Mouse (Mus musculus) fat pad, adult 2 months (tissue): ENCODE measurements around the gene Tectb.
"Not testable (repeated sequence)": the region's sequence is repeated elsewhere in the genome, so short reads cannot be mapped to it uniquely, and the experiment has no call there.

Experiments
- DNase-seq: peaks from one replicate; pipeline ENCODE4 v3.0.0-alpha.2; 2011; ENCODE audit warnings: low read depth, low spot score; ENCODE audit errors: extremely low read depth

Gene Tectb

DNA sequence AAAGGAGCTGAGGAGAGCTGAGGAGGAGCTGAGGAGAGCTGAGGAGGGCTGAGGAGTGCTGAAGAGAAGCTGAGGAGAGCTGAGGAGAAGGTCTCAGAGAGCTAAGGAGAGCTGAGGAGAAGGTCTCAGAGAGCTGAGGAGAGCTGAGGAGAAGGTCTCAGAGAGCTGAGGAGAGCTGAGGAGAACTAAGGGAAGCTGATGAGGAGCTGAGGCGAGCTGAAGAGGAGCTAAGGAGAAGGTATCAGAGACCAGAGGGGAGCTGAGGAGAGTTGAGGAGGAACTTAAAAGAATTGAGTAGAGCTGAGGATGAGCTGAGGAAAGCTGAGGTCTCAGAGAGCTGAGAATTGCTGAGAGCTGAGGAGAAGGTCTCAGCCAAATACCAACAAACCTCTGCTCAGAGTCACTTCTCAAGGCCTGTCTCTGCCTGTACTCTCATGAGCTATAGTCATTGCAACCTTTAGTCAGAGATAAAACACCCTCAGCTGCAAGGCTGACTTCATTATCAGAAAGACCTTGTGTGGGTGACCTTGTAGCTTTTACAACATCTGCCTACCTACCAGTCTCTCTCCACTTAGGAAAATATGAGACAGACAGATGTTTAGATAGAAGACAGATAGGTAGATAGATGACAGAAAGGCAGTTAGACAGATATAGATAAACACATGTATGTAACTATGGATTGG lies 15.2 kb upstream of the Tectb start:
- no peak for DNase-seq

DNA sequence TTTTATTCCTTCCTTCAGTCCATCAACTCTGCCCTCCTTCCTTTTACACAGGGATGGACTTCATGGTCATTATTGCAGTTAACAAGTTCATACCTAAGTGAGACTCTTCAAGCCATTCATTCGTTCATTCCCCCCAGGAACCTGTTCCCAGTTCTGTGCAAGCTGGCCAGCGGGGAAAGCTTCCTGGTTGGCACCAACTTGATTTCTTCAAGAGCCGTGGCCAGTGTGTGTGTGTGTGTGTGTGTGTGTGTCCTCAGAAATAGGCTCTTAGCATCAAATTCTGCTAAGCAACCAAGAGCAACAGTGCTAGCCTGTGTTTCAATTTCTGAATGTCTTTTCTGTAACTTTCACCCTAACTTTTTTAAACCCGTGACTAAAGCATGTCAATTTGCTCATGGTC lies 14.6 kb upstream of the Tectb start:
- no peak for DNase-seq

- no peak for DNase-seq
Observed at GRCm38 (mm10) chr19:55166741-55167140, 13.8 kb upstream of the Tectb start.

DNA sequence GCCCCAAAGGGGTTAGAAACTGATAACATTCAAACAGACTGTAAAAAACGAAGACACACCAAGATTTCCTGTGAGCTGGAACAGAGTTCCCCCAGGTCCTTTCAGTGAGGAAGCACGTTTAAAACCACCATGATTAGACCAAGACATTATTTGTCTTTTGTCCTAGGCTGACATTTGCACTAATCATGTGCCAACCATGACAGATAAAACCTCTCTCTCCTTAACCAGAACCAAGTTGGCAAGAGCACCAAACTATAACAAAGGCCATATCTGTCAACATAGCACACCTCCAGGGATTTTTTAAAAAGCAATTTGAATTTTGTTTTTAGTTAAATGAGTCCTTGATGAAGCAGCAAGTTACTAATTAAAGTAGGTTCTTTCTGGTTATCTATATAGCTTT lies 12.8 kb upstream of the Tectb start:
- no peak for DNase-seq

DNA sequence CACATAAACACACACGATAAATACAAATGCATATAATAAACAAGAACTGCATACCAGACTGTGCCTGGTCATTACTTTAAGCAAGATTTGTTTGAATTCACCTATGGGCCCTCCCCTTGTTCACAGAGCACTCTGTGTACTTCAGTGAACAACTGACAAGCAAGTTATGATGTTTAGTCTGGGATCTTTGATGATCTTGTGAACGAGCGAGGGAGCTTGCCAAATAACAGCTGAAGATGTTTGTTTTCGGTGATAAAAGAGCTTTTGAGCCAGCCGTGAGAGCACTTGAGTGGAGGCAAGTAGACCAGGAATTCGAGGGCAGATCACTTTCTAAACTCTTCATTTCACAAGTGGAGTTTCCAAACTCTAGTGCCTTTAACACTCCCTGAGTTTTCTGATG lies 12.2 kb upstream of the Tectb start:
- DNase-seq, result no peak

DNA sequence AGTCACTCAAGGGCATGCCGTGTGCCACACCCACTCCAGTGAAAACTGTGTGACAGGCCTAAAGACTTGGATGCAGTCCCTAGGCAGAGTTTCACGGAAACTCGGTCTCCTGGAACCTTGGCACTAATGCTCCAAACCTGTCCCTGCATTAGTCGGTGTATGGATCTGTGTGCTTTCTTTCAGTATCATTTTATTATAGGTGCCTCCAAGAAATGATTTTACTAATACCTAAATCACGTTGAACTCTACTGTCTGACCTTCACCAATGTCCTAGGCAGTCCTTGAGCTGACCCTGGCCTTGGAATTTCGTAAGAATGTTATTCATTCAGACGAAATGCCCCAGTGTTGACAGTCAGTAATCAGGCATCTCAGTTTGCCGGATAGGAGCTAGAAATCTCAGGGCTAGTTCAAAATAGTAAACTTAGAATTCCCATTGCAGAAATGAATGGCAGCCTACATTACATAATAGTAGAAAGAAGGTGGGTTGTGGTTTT lies 11.2 kb upstream of the Tectb start:
- not testable (repeated sequence) for DNase-seq

- DNase-seq, result no peak
Observed at GRCm38 (mm10) chr19:55170399-55170798, 10.1 kb upstream of the Tectb start.

DNA sequence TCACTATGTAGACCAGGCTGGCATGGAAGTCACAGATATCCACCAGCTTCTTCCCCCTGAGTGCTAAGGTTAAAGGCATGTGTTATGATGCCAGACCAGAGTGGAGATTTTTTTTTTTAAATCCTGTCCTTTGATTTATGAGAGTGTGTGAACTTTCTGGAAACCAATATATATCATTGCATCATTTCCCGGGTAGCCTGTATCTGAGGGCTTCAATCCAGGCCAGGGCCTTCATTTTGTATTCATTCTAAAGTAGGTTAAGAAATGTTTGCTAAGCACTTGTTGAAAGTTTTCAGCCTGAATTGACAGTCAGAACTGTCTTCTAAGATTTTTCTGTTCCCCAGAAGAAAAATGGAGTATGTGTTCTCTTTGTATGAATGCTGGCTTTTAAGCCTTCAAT lies 8.9 kb upstream of the Tectb start:
- DNase-seq, result no peak

DNA sequence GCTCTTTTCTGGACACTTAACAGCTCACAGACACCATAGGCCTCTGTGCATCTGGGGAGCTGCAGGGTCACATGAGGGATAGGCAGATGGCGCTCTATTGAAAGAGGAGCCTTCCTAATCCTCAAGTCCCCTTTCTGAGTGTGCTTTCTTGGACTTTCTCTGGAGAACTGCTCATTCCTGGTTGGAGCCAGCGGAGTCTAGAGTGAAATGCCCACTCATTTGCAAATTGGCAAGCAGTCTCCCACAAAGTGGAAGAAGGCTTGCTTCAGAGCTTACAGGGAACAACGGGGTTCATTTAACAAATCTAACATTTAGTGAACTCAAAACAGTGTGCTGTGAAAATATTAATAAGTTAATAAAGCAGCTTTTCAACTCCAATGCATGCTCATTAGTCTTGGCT lies 3.4 kb upstream of the Tectb start:
- no peak for DNase-seq

DNA sequence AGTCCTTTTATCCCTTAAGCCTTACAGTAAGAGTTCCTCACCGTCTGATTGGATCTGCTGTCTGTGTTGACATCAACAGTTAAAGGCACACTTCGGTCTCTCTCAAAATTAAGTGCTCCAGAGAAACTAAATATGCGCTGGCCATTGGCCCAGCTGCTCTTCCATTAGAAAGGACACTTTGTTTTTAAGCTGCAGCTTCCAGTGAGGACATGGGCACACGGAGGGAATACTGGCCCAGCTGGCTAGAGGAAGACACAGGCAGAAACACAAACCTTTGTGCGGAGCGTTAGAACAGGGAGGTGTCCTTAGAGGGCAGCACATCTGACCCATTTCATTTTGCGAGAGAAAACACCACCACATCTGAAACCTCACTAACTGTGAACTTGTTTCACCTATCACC lies 3.9 kb downstream of the Tectb start:
- no peak for DNase-seq

DNA sequence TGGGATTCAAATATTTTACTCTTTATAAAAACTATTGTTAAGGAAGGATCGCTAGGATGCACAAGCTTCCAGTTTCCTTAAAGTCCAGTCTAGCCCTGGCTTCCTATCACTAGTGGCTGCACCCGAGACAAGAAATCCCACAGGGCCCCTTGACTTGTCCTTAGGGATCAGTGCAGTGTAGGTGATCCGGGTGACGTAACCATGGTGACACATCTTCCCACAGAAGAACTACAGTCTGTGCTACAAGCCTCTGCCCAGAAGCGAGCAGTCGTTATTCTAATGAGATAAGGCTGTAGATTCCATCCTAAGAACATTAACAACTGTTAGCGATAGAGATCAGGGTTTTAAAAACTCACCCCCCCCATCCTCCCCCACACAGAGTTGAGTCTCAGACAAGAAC lies 4.5 kb downstream of the Tectb start:
- DNase-seq, result no peak

- no peak for DNase-seq
Observed at GRCm38 (mm10) chr19:55185651-55186050, 5.1 kb downstream of the Tectb start.

DNA sequence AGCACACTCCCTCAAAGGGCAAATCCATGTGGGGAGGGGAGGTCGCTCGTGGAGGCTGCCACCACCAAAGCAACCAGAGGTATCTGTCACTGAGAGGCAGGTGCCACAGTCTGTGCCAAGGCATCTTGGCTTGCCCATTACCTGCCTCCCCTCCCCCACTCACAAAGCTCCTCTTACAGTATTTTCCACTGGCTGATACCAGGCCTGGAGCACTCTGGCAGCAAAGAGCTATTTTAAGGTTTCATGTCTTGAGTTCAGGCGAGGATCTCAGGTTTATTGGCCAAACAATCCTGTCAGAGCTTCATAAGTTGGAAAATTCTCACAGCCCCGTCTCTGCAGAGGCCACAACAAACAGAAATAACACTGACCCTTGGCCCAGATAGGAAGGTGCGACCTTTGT lies 9.5 kb downstream of the Tectb start:
- DNase-seq, result no peak

GRCm38 (mm10) chr19:55191596-55191995 lies 11.1 kb downstream of the Tectb start:
- DNase-seq, result no peak

GRCm38 (mm10) chr19:55192254-55192945 lies 11.9 kb downstream of the Tectb start:
- DNase-seq, result peak; percentile 66

- DNase-seq, result no peak
Observed at GRCm38 (mm10) chr19:55193717-55194394, 13.3 kb downstream of the Tectb start.

GRCm38 (mm10) chr19:55194520-55195170 lies 14.1 kb downstream of the Tectb start:
- no peak for DNase-seq

DNA sequence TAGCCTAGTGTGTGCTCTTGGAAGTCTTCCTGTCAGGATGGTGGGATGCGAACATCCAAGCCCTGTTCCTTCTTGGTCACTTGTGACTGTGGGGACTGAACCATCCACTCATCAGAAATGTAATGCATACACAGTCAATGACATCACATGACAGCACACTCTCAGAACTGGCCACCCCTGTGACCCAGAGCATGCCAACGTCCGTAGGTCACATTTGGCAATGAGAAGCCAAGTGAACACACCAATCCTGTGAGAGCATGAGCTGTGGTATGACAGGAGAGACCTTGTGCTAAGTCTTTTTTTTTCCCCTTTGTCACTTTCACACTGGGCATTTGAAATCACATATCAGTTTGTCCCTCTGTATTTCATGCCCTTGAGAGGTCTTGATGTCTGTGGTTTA lies 15.0 kb downstream of the Tectb start:
- no peak for DNase-seq

- DNase-seq, result no peak
Observed at GRCm38 (mm10) chr19:55198303-55198702, 17.8 kb downstream of the Tectb start.

DNA sequence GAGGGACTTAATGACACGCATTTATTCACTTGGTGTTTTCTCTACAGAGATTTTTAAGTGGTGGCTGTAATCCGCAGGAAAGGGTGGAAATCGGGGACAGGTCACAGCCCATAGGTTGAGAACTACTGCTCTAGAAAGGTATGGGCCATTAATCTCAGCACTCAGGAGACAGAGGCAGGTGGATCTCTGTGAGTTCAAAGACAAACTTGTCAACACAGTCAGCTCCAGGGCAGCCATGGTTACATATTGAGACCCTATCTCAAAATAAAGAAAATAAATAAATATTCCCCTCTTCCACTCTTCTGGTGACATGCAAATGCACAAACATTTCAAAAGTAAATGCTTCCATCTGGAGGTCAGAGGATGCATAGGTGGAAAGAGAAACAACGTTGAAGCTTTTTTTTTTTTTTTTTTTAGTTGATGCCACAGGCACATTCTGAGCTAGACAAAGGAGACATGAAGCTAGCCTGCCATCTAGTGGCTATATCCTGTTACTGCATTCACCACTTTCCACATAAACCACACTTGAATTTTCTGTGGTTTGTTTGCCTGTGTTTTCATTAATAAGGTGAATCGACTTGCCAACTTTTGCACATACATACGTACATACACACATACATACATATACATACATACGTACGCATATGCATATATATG lies 26.1 kb downstream of the Tectb start:
- no peak for DNase-seq

- peak; percentile 49 for DNase-seq
Observed at GRCm38 (mm10) chr19:55207205-55207604, 26.7 kb downstream of the Tectb start.
